Mouse (Mus musculus) layer of hippocampus, postnatal 10 days (tissue): ENCODE results near the gene Fuom. TPM values are rescaled to one million over a fixed set of nuclear protein-coding genes. Genes with fewer than 3 reads are reported as not detected.

ENCODE experiments used
- DNase-seq, 2 experiments: peaks; one replicate each; pipeline ENCODE4 v3.0.0; 2021; ENCODE audit warnings: low spot score in 2 of 2
- total RNA-seq, 2 experiments: library from RNA; stranded (reverse); gene quantifications; 2 replicates each; pipeline ENCODE4 v1.2.3; 2021

Fuom gene
- total RNA-seq, 2 experiments from 2014 or later, result 26.8 to 27.1 TPM

GRCm38 (mm10) chr7:140104009-140104408 is 1.8 kb upstream of the Fuom start:
- no peak for DNase-seq

- no peak for DNase-seq
These were observed 743 bp downstream of the Fuom start for GRCm38 (mm10) chr7:140101498-140101897.

- DNase-seq, result no peak
These were observed 3.8 kb downstream of the Fuom start for GRCm38 (mm10) chr7:140098466-140098865.

- DNase-seq, result no peak
These were observed 6.2 kb downstream of the Fuom start for GRCm38 (mm10) chr7:140096055-140096454.

GRCm38 (mm10) chr7:140095556-140095955 is 6.7 kb downstream of the Fuom start:
- no peak for DNase-seq

- DNase-seq, result no peak
These were observed 7.3 kb downstream of the Fuom start for GRCm38 (mm10) chr7:140094954-140095353.

GRCm38 (mm10) chr7:140092924-140093528 is 9.2 kb downstream of the Fuom start, which contains the start of gene Prap1:
Prap1 (plus strand) TSS chr7:140093395.
- DNase-seq, result no peak

GRCm38 (mm10) chr7:140090601-140091000 is 11.6 kb downstream of the Fuom start:
- DNase-seq, result no peak

- DNase-seq, result peak; percentile 84 to 89
These were observed 20.0 kb downstream of the Fuom start, which contains the start of gene Caly for GRCm38 (mm10) chr7:140082242-140082678. Caly (minus strand) TSS chr7:140082548.

GRCm38 (mm10) chr7:140081408-140082241 is 20.6 kb downstream of the Fuom start:
- peak; percentile 41 to 53 for DNase-seq

- DNase-seq, result peak; percentile 86 to 87
These were observed 21.6 kb downstream of the Fuom start for GRCm38 (mm10) chr7:140080503-140081156.

GRCm38 (mm10) chr7:140078711-140079110 is 23.5 kb downstream of the Fuom start:
- peak; percentile 78 to 83 for DNase-seq

- no peak for DNase-seq
These were observed 24.5 kb downstream of the Fuom start for GRCm38 (mm10) chr7:140077698-140078097.

GRCm38 (mm10) chr7:140070042-140070711 is 32.1 kb downstream of the Fuom start:
- DNase-seq, result no peak

GRCm38 (mm10) chr7:140067397-140067796 is 34.8 kb downstream of the Fuom start:
- no peak for DNase-seq

- peak; percentile 83 to 85 for DNase-seq
These were observed 39.1 kb downstream of the Fuom start for GRCm38 (mm10) chr7:140063092-140063491.

GRCm38 (mm10) chr7:140062307-140062706 is 39.9 kb downstream of the Fuom start:
- peak; percentile 55 to 57 for DNase-seq

- no peak for DNase-seq
These were observed 40.5 kb downstream of the Fuom start for GRCm38 (mm10) chr7:140061832-140062130.

GRCm38 (mm10) chr7:140060936-140061831 is 41.1 kb downstream of the Fuom start:
- DNase-seq, result no peak

GRCm38 (mm10) chr7:140059601-140060000 is 42.6 kb downstream of the Fuom start:
- no peak for DNase-seq
